Mouse (Mus musculus): Measurements from ENCODE around the gene Auts2.

Auts2 gene

GRCm38 (mm10) chr5:132314300-132314699 is 228.8 kb downstream of the Auts2 start:
- no peak for DNase-seq

- no peak for DNase-seq
These were observed 236.1 kb downstream of the Auts2 start for GRCm38 (mm10) chr5:132307000-132307399.

DNA sequence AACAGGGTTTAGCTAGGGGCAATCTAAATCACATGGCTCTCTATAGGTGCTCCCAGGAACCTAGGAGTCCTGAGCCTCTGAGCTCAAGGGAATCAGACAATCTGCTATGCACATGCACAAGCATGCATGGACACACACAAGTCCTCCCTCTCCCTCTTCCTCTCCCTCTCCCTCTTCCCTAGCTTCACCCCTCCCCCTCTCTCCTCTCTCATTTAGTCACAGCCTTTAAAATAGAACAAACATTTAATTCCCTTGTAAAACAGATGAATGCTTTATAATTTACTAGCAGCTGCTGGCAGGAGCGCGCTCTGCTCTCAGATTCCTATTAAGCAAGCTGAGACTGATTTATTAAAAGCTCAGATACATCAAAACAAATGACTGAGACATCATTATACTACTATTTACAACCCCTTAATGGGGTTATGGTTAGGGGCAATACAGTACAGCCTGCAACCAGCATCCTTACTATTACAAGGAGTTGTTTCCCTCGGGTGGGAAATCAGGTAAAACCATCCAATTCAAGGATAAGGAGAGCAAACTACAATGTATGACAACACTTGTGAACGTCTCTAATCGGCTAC is 237.7 kb downstream of the Auts2 start:
- DNase-seq = no peak

- no peak for DNase-seq
These were observed 240.4 kb downstream of the Auts2 start for GRCm38 (mm10) chr5:132302778-132303177.

DNA sequence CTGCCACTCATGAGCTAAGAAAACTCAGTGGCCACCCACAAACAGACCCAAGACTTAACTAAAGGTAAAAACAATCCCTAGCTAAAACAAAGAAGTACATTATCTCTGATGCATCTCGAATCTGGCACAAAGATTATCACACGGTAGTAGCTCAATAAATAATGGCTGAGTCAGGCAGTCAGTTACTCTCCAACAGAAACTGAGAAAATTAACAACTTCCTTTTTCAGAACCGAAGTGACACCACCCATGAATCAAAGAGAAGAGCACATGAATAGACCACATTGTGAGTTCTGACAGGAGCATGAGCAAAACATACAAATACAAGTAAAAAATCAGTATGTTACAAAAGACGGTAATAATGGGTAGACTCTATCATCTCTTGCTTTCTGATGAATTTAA is 242.3 kb downstream of the Auts2 start:
- DNase-seq = no peak

- no peak for DNase-seq
These were observed 243.4 kb downstream of the Auts2 start for GRCm38 (mm10) chr5:132299716-132300115.

DNA sequence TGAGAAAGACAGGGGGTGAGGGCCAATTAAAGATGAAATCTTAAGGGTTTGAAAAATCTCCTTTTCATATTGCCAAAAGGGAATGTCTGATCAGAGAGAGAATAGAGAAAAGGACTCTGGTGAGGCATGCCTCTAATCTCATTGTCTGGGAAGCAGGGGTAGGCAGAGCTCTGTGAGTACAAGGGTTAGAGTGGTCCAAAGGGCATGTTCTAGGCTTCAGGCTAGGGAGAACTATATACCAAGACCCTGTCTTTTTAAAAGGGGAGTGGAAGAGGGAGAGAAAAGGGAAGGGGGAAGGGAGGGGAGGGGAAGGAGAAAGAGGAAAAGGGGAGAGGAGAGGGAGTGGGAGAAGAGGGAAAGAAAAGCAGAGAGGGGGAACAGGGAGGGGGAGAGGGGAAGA is 244.1 kb downstream of the Auts2 start:
- DNase-seq = no peak

DNA sequence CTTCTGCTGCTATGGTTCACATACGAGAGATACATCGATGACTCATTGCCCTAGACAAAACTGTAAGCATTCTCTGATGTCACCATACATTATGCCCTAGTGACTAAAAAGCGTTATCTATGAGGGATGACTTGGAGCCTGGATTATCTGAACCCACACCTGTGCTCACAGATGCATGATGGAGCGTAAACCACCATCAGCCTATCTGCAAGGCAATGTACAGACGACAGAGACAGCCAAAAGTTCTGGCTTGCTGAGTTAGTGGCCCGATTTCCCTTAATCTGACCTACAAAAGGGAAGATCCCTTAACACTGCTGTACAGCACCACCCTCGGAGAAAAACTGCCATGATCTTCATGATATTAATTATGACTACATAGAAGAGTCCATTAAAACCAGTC is 245.8 kb downstream of the Auts2 start:
- no peak for DNase-seq

- DNase-seq = no peak
These were observed 248.7 kb downstream of the Auts2 start for GRCm38 (mm10) chr5:132294469-132294868.

- DNase-seq = no peak
These were observed 250.2 kb downstream of the Auts2 start for GRCm38 (mm10) chr5:132292932-132293331.

- DNase-seq = no peak
These were observed 252.3 kb downstream of the Auts2 start for GRCm38 (mm10) chr5:132290606-132291535.

- DNase-seq = no peak
These were observed 259.4 kb downstream of the Auts2 start for GRCm38 (mm10) chr5:132283741-132284140.

- DNase-seq = no peak
These were observed 268.8 kb downstream of the Auts2 start for GRCm38 (mm10) chr5:132274098-132274898.

GRCm38 (mm10) chr5:132272132-132272531 is 271.0 kb downstream of the Auts2 start:
- DNase-seq = no peak

DNA sequence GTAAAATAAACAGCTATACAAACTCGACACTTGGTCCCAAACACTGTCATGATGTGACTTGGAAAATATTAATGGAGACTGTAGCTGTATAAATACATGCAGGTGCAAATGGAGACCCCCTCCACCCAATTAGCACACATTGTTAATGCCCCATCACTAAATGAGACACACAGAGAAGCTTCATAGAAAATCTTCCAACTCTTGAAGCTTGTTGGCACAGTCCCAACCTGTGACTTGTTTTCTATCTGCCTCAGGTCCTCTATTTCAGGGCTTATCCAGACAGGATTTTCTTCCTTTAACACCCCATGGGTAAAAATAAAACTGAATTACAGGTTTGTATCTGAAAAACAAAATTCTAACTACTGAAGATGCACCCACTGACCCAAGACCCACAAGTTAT is 272.2 kb downstream of the Auts2 start:
- DNase-seq = no peak

- no peak for DNase-seq
These were observed 273.1 kb downstream of the Auts2 start for GRCm38 (mm10) chr5:132270074-132270473.

DNA sequence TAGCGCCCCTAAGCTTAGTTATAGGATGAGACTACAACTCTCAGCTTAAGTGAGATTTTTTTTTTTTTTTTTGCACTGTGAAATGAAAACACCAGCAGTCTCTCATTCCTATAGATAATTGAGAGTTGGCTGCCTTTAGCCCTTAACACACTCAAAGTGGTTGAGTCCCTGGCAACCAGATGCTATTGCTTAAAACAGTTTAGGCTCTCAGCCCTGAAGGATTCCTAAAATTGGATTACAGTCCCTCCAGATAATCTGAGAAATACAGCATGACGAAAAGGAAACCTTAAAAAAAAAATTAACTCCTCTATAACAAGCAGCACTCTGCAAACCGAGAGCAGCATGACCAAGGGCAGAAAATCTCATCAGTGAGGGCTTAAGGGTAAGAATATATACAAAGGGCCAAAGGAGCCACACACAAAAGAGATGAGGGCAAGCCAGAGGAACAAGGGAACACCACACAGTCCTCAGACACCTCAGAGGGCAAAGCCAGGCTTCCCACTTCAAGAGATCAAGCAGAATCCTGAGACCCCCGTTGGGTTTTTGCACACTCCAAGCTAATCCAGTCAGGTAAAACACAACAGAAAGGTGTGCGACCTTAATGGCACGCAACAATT is 274.7 kb downstream of the Auts2 start:
- no peak for DNase-seq

GRCm38 (mm10) chr5:132265015-132265414 is 278.1 kb downstream of the Auts2 start:
- DNase-seq = no peak

DNA sequence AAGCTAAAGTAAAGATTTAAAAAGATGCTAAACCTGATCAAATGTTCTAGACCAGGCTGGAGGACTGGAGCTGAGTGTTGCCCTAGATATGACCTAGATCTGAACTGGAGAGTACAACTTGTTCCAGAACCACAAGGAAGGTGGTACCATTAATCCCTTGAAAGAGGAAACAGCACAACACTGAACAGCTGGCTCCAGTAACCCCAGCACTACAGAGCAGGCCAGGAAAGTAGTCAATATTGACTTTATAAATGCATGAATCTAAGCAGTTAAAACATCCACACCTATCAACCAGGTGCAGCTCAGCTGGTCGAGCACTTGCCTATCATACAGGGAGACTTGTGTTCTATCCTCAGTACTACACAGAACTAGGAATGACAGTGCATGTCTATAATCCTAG is 281.4 kb downstream of the Auts2 start:
- DNase-seq = no peak

GRCm38 (mm10) chr5:132258882-132259281 is 284.3 kb downstream of the Auts2 start:
- DNase-seq = no peak

DNA sequence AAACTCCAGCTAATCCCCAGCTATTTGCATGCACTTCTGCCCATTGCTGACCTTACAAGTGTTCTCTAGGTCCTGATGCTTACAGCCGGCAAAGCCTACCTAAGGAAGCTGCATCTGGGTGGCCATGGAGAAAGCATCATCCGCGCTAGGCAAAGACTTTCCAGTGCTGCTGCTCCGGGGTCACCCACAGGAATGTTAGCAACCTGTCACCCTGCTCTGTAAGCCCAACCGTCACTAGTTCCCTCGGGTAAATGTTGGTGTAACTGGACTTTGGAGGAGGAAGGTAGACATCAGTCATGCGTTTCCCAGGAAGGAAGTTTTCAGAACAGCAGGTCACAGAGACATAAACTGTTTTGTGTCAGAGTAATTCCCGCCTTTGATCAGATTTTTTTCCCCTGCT is 287.6 kb downstream of the Auts2 start:
- DNase-seq = no peak

DNA sequence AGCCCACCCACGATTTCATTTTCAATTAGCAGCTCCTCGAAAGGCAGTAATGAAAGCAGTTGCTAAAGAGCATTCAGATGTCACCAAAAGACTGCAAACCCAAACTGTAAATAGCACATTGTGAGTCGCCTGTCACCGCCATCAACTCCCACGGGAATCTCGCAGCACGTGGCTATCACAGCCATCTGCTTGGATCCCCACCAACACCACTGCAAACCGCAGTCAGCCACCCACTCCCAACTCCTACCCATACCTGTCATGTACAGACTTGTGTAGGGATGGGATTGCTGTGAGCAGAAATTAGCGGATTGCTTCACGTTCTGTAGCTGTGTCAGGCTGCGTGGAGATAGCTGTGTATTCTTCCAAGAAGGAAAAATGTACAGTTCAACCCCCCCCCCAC is 293.6 kb downstream of the Auts2 start:
- DNase-seq = no peak

DNA sequence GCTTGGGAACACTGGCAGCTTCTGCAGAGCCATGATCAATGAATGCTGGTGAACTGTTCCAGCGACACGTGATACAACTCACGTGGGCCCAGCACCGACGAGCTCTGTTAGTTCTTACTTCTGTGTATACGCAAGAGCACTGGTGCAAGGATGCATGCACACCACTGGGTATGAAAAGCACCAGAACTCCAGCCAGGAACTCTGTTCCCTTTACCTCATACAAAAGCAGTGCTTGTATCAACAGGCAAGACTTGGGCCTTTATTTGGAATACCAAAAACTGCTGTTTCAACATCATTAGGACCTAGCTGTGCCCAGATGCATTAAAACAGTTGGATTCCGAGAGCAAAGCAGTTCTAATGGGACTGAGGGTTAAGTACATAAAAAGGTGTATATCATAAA is 295.1 kb downstream of the Auts2 start:
- no peak for DNase-seq

Measured in cerebellum, adult 11 months (tissue).